Mouse (Mus musculus): ENCODE measurements around the gene Wars. TPM values are rescaled to one million over a fixed set of nuclear protein-coding genes. Genes with fewer than 3 reads are reported as not detected.
"Not testable (repeated sequence)": the region's sequence is repeated elsewhere in the genome, so short reads cannot be mapped to it uniquely, and the experiment has no call there.

Wars gene
- polyA plus RNA-seq, 1 experiment from 2014 or later = 96.7 TPM

DNA sequence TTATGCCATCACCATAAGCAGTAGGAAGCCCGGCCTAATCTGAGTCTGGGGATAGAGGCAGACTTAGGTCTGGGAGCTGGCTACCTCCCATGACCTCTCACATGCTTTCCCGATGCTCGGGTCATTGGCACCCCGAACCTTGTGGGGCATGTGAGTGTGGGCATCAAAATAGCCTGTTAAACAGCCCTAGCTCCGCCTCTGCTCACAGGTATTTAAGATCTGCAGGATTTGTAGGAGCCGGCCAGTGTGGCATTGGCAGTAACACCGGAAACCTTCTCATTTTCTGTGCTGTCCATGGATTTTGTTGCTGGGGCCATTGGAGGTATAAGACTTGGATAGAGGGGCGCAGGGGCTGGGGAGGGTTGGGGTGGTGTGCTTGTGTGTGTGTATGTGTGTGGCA, 43.1 kb downstream of the Wars start:
- ATAC-seq (replicated peaks; ENCODE audit: low FRiP score) = no peak
- WGBS = 81% methylated on average over 8 of the region's 8 CpGs
- no peak overlapping the region for H3K9ac ChIP-seq

DNA sequence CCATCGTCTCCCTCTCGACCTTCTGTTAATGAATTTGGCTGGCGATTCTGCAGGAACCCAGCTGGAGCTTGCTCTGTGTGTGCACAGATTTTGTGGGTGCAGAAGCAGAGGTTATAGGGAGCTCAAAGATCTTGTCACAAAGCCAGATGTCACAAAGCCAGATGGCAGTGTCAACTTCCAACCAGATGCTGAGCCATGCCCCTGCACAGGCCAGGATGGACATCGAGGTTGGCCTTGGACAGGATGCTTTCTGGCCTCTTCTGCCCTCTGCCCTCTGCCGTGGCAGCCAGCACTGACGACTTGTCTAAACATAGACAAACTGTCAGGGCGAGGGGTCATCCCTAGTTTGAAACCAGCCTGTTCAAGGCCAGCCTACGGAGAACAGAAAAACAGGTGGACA, 43.8 kb downstream of the Wars start:
- H3K9ac ChIP-seq = no peak overlapping the region
- peaks cover 9% of the 10 kb centered on the region for H3K36me3 ChIP-seq
- no peak overlapping the region for H3K4me2 ChIP-seq
- no peak for ATAC-seq (replicated peaks; ENCODE audit: low FRiP score)
- H3K4me3 ChIP-seq (replicated peaks) = no peak overlapping the region
- 38% methylated on average over 8 of the region's 8 CpGs for whole genome bisulfite sequencing
- no peak overlapping the region for H3K27ac ChIP-seq
- 0 out of 2 replicates have a peak, but pooled peaks cover 2% of the 10 kb centered on the region for H3K4me1 ChIP-seq
- no peaks in the 10 kb centered on the region for H3K9me3 ChIP-seq (replicated peaks)
- no peaks in the 10 kb centered on the region for H3K27me3 ChIP-seq

More for the DNA sequence above, 43.1 kb downstream of the Wars start:
- Histone ChIP-seq H3K4me2 (no peak overlapping the region), H3K27me3 (no peaks in the 10 kb centered on the region), H3K4me3 (replicated peaks) (no peak overlapping the region), H3K9me3 (replicated peaks) (no peaks in the 10 kb centered on the region), H3K36me3 (peaks cover 2% of the 10 kb centered on the region; the same call in 1 of the 2 replicates), H3K27ac (no peak overlapping the region), H3K4me1 (0 out of 2 replicates have a peak, but pooled peaks cover 2% of the 10 kb centered on the region)

DNA sequence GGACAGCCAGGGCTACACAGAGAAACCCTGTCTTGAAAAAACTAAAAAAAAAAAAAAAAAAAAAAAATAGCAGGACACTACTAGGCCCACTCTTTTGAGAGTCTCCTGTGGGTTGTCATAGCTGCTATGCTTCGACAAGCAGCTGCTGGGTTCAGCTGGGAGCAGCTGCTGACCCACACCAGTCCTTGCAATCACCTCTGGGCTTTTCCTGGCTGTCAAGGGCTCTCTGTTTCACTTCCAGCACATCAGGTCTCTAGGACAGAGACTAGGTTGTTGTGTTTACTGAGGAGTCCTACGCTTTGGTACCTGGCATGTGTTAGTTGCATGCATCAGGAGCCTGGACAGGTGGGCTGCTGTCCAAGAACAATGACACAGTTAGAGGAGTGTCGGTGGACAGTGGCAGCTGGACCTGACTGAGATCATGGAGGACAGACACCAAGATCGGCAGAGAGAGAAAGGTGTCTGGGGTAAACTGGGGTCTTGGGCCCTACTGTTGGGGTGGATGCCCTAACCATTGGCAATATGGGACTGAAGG, 44.4 kb downstream of the Wars start:
- Histone ChIP-seq H3K4me1 (0 out of 2 replicates have a peak, but pooled peaks cover 2% of the 10 kb centered on the region), H3K9me3 (replicated peaks) (no peaks in the 10 kb centered on the region), H3K9ac (no peak overlapping the region), H3K27ac (no peak overlapping the region), H3K27me3 (no peaks in the 10 kb centered on the region), H3K4me3 (replicated peaks) (no peak overlapping the region), H3K36me3 (peaks cover 15% of the 10 kb centered on the region), H3K4me2 (no peak overlapping the region)
- ATAC-seq (replicated peaks; ENCODE audit: low FRiP score) = no peak
- WGBS = 79% methylated on average over 4 of the region's 4 CpGs

DNA sequence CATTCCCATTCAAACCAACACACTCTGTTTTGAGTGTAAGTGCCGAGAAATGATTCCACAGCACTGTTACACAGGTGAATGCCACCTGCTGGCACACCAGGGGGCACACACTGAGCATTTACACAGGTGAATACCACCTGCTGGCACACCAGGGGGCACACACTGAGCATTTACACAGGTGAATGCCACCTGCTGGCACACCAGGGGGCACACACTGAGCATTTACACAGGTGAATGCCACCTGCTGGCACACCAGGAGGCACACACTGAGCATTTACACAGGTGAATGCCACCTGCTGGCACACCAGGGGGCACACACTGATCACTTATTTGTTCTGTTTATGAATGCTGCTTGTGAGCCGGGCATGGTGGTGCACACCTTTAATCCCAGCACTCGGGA, 45.9 kb downstream of the Wars start:
- not testable (repeated sequence) for ATAC-seq (replicated peaks; ENCODE audit: low FRiP score); H3K9me3 ChIP-seq (replicated peaks); H3K9ac ChIP-seq; H3K4me3 ChIP-seq (replicated peaks); H3K27ac ChIP-seq; H3K4me1 ChIP-seq; H3K4me2 ChIP-seq; H3K27me3 ChIP-seq
- peaks cover 28% of the 10 kb centered on the region for H3K36me3 ChIP-seq
- WGBS = 82% methylated on average over 3 of the region's 3 CpGs

DNA sequence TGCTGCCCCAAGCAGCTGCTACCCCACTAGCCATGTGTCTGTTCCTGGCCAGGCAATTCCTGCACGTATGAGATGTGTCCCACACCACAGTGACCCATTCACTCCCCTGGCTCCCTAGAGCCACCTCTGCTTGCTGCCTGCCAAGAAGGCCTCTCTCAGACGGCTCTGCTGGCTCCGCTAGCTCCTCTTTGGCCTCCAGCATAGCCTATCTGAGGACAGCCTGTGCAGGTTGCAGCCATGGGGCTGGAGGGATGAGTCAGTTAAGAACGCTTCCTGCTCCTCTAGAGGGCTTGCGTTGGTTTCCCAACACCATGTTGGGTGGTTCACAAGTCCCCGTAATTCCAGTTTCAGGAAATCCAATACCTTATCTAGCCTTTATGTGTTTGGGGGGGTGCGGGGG, 51.3 kb downstream of the Wars start:
- Histone ChIP-seq H3K9me3 (replicated peaks) (no peaks in the 10 kb centered on the region), H3K27ac (no peak overlapping the region), H3K4me1 (peaks cover 13% of the 10 kb centered on the region), H3K4me2 (no peak overlapping the region), H3K27me3 (no peaks in the 10 kb centered on the region), H3K4me3 (replicated peaks) (no peak overlapping the region), H3K9ac (no peak overlapping the region), H3K36me3 (peaks cover 61% of the 10 kb centered on the region)
- ATAC-seq (replicated peaks; ENCODE audit: low FRiP score) = no peak
- WGBS = 89% methylated on average over 7 of the region's 7 CpGs

DNA sequence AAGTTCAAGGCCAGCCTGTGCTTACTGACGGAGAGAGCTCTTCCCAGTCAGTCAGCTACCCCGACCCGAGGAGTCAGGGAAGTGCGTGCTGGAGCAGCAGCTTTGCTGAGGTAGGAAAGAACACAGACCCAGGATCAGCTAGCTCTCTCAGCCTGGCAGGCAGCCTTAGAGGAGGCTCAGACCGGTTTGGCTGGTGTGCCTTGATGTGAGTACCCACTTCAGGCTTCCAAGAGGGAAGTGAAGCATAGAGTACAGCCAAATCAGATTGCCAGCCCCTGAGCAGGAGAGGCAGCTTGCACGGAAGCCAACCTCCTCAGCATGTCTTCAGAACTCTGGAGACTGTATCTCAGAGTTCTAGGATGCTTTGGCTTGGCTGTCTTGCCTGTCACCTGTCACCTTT, 52.8 kb downstream of the Wars start:
- WGBS = 82% methylated on average over 6 of the region's 6 CpGs
- Histone ChIP-seq H3K9me3 (replicated peaks) (no peaks in the 10 kb centered on the region), H3K4me1 (peaks cover 28% of the 10 kb centered on the region), H3K9ac (no peak overlapping the region), H3K4me3 (replicated peaks) (no peak overlapping the region), H3K27ac (peak overlapping the region; percentile 68), H3K27me3 (no peaks in the 10 kb centered on the region), H3K36me3 (peaks cover 61% of the 10 kb centered on the region), H3K4me2 (no peak overlapping the region)
- no peak for ATAC-seq (replicated peaks; ENCODE audit: low FRiP score)

DNA sequence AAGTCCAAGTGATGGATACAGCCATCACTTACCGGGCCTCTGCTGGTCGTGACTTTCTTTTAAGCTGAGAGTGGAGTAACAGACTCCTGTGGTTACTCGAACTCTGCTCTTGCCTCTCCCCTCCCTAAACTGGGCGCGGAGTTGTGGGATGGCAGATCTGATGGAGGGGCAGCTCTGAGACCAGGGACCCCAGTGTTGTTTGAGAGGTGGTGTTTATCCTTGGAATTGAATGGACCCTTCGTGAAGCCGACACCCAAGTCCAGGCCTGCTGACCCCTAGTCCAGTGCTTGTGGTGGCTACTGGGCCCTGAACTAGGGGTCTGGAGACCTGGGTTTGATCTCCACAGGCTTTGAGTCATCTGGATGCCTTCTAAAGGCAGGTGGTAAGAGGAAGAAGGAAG, 57.3 kb downstream of the Wars start:
- Histone ChIP-seq H3K9ac (peak overlapping the region; percentile 68), H3K4me1 (peaks cover 61% of the 10 kb centered on the region), H3K4me2 (peak overlapping the region; percentile 76), H3K9me3 (replicated peaks) (no peaks in the 10 kb centered on the region), H3K36me3 (peaks cover 21% of the 10 kb centered on the region), H3K27ac (peak overlapping the region; percentile 90), H3K27me3 (no peaks in the 10 kb centered on the region), H3K4me3 (replicated peaks) (peak overlapping the region; percentile 65)
- no peak for ATAC-seq (replicated peaks; ENCODE audit: low FRiP score)
- WGBS = 42% methylated on average over 7 of the region's 7 CpGs

DNA sequence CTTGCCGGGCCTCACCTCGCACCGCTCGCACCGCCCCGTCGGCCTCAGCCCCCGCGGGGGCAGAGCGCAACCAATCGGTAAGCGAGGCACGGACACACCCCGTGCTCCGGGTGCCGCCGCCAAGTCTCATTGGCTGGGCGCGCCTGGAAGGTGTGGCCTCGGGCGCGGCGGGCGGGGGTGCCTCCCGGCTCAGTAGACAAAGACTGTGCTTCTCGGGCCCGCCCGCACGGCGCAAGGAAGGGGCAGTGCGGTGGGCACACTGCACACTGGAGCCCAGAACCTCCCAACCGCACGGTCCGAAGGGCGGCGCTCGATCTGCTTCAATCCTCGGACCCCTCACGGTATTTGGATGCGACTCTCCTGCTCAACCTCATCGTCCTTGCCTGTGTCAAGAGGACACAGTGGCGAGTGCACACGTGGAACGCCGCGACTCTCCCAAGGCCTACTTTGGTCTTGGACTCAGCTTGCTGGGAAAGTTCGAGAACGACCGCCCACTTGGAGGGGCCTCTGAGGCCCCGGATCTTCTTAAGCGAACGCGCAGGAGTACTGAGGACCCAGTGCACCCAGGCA, 58.0 kb downstream of the Wars start, which contains the start of the genes Slc25a29 and Slc25a47:
Gene Slc25a29, minus strand, starts transcription at position 44 of the 570 bp plus-strand sequence.
Gene Slc25a47, plus strand, starts transcription at position 207 of the 570 bp plus-strand sequence.
- peak within 1 kb of the TSS; percentile 90 for H3K27ac ChIP-seq
- no peaks in the 10 kb centered on the region for H3K27me3 ChIP-seq
- peaks cover 62% of the 10 kb centered on the region for H3K4me1 ChIP-seq
- peak; percentile 98 for ATAC-seq (replicated peaks; ENCODE audit: low FRiP score)
- peak within 1 kb of the TSS; percentile 68 for H3K9ac ChIP-seq
- H3K36me3 ChIP-seq = peaks cover 13% of the 10 kb centered on the region
- H3K9me3 ChIP-seq (replicated peaks) = no peaks in the 10 kb centered on the region
- H3K4me3 ChIP-seq (replicated peaks) = peak within 1 kb of the TSS; percentile 65
- H3K4me2 ChIP-seq = peak within 1 kb of the TSS; percentile 76
- under 1% methylated on average over 52 of the region's 53 CpGs for WGBS

DNA sequence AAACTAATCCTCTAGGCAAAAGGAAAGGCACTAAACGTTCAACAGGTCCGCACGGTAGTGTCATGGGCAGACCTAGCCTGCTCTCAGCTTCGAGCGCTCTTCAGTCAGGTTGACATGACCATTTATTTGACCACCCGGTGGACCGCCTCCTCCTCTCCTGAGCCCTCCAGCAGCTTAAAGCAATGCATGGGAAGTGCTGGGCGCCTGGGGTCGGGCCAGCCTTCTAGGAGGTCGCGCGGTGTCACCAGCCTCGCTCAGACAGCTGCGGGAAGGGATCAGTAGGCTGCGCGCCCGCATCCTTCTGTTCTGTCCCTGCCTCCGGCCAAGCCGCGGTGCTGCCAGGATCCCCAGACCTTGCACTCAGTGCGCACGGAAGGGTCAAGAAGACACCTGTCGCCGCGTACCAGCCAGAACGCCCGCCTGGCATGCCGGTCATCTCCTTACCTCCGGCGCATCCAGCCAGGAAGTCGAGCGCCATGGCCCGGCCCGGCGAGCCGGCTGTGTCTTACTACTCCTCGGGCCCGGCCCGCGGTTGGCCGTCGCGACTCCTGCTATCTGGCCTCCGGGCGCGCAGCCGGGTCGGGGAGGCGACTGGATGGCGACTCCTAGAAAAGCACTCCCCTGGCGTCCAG, 58.6 kb downstream of the Wars start:
- Histone ChIP-seq H3K4me2 (peak overlapping the region; percentile 76), H3K9ac (peak overlapping the region; percentile 59), H3K27ac (peak overlapping the region; percentile 73), H3K9me3 (replicated peaks) (no peaks in the 10 kb centered on the region), H3K36me3 (peaks cover 9% of the 10 kb centered on the region; the same call in 1 of the 2 replicates), H3K4me3 (replicated peaks) (peak overlapping the region; percentile 65), H3K4me1 (peaks cover 60% of the 10 kb centered on the region), H3K27me3 (no peaks in the 10 kb centered on the region)
- WGBS = under 1% methylated on average over 48 of the region's 51 CpGs
- ATAC-seq (replicated peaks; ENCODE audit: low FRiP score) = no peak; the same call in 1 of the 2 replicates

DNA sequence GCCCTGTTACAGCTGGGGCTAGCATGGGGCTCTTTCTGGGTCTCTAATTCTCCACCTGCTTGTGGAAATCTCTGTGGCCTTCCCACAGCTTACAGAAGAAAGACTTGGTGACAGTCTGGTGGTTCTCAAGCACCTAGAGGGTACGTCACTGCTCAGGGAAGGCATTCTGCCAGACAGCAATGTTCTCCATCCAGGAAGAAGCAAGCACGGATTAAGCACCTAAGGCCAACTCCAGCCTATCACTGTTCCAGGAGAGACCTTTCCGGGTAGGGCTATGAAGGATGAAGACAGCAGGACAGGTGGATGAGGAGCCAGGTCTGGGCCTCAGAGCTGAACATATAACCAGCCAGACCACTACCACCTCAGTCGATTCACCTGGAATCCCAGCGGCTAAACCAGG, 59.2 kb downstream of the Wars start:
- H3K4me3 ChIP-seq (replicated peaks) = peak overlapping the region; percentile 65
- no peaks in the 10 kb centered on the region for H3K9me3 ChIP-seq (replicated peaks)
- no peak for ATAC-seq (replicated peaks; ENCODE audit: low FRiP score)
- H3K4me2 ChIP-seq = peak overlapping the region; percentile 76
- peaks cover 60% of the 10 kb centered on the region for H3K4me1 ChIP-seq
- no peaks in the 10 kb centered on the region for H3K27me3 ChIP-seq
- H3K27ac ChIP-seq = no peak overlapping the region
- peaks cover 8% of the 10 kb centered on the region; the same call in 1 of the 2 replicates for H3K36me3 ChIP-seq
- WGBS = 40% methylated on average over 5 of the region's 5 CpGs
- 0 out of 2 replicates have a peak overlapping the region, but pooled peaks have one; percentile 59 for H3K9ac ChIP-seq

DNA sequence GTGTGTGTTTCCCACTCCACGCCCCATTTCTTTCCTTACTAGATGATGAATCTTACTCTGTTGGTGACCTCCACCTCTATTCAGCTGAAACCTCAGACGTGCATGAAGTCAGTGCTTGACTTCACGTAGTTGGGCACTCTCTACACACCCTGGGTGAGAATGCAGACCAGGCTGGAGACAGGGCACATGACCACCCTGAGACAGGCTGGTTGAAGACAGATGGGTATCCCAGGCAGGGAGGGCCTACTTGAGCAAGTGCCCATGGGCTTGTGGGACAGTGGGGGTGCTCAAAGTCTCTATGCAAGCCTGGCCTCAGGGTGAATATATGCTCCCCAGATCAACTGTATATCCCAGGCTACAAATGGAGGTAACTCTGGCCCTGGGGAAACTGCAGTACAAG, 59.6 kb downstream of the Wars start:
- Histone ChIP-seq H3K9me3 (replicated peaks) (no peaks in the 10 kb centered on the region), H3K36me3 (peaks cover 5% of the 10 kb centered on the region; the same call in 1 of the 2 replicates), H3K4me2 (peak overlapping the region; percentile 76; the same call in 1 of the 2 replicates), H3K4me3 (replicated peaks) (peak overlapping the region; percentile 65), H3K4me1 (peaks cover 65% of the 10 kb centered on the region), H3K27ac (no peak overlapping the region), H3K27me3 (no peaks in the 10 kb centered on the region), H3K9ac (no peak overlapping the region)
- no peak for ATAC-seq (replicated peaks; ENCODE audit: low FRiP score)
- WGBS = 62% methylated on average over 3 of the region's 3 CpGs

DNA sequence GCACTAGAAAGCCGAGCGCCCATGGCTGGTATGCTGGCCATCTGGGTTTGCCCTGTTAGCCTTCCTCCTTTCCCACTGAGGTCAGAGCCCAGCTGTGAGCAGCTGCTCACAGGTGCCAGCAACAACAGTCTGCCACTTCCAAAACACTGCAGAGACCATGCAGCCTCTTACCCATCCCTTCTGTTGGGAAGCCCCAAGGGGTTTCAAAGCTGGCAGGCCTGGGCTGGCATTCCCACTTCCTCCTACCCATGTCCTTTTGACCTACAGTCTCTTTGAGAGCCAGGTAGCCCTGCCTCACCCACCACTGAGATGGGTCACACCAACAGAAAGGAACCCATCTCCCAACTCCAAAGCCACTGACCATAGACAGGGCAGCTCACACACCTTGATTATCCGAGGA, 60.6 kb downstream of the Wars start:
- no peak overlapping the region for H3K4me3 ChIP-seq (replicated peaks)
- H3K36me3 ChIP-seq = peaks cover 3% of the 10 kb centered on the region; the same call in 1 of the 2 replicates
- H3K4me1 ChIP-seq = peaks cover 64% of the 10 kb centered on the region
- H3K9ac ChIP-seq = no peak overlapping the region
- H3K27ac ChIP-seq = no peak overlapping the region
- no peaks in the 10 kb centered on the region for H3K27me3 ChIP-seq
- WGBS = 86% methylated on average over 3 of the region's 3 CpGs
- no peaks in the 10 kb centered on the region for H3K9me3 ChIP-seq (replicated peaks)
- no peak for ATAC-seq (replicated peaks; ENCODE audit: low FRiP score)
- no peak overlapping the region for H3K4me2 ChIP-seq
